Mouse (Mus musculus) spleen, adult 2 months (tissue): Measurements from ENCODE around the gene Tmed1.

Experiments used
- CTCF ChIP-seq: fragments of 200-500 bp; IDR thresholded peaks from 2 replicates; pipeline ENCODE4 v1.5.1; 2011; ENCODE audit warnings: mild to moderate bottlenecking, inconsistent platforms; ENCODE audit not compliant: insufficient read depth, insufficient read length, insufficient replicate concordance; ENCODE audit errors: extremely low read depth
- POLR2A ChIP-seq: fragments of 200-500 bp; IDR thresholded peaks from 2 replicates; pipeline ENCODE4 v1.6.1; 2011; ENCODE audit warnings: low read depth, low read length, inconsistent platforms

DNA sequence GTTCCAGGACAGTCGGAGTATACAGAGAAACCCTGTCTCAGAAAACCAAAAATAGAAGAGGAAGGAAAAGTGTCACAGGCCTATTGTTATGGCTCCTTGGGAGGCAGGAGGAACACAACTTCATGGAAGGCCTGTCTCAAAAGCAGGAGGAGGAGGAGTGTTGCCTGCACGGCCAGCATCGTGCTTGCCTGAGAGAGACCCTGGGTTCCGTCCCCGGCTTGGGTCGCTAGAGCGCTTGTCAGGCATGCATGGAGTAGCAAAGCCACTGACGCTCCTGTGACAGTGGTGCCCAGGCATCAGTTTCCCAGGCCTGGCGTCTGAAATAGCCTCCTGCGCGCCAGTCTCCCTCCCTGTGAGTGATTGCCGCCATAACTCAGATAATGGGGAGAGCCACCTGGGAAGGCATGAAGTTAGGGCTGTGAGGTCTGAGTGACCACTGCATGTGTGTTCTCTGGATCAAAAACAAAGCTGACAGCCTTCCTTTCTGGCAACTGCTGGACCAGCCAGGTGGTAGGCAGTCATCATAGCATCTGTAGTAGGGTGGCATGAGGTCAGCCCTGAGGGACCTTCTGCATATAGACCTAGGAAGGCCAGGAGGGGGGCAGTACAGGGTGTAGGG, 11.7 kb downstream of the Tmed1 start:
- TF ChIP-seq POLR2A (no peak), CTCF (no peak)
